Mouse (Mus musculus): ENCODE results near the gene Rhobtb3.

- TF ChIP-seq CTCF (IDR thresholded peaks at IDR 0.05; ENCODE audit: low read depth, low read length) (no peak), POLR2A (IDR thresholded peaks at IDR 0.05; ENCODE audit: borderline replicate concordance, low read depth, low read length) (no peak)
Measured at GRCm38 (mm10) chr13:75974481-75974880, 30.8 kb upstream of the Rhobtb3 start.

All from bone marrow macrophage, adult 2 months (primary cell).